Mouse (Mus musculus) midbrain, embryonic 12.5 days (tissue): ENCODE measurements around the gene Sirpa. TPM values are rescaled to one million over a fixed set of nuclear protein-coding genes. Genes with fewer than 3 reads are reported as not detected.

Experiments used
- ATAC-seq: fragments of 200-750 bp; cut with Nextera tagmentation; 2 replicates; pipeline ENCODE4 v1.8.0; 2017; ENCODE audit warnings: low read depth, moderate TSS enrichment, moderate library complexity; ENCODE audit not compliant: low FRiP score
- H3K27ac ChIP-seq: fragments of 300-500 bp; sonication (generic); replicated peaks from 2 replicates; pipeline ENCODE4 v1.5.1; 2016; ENCODE audit warnings: mild to moderate bottlenecking
- H3K27me3 ChIP-seq: fragments of 300-500 bp; sonication (generic); 2 replicates; pipeline ENCODE4 v1.6.1; 2016; ENCODE audit warnings: mild to moderate bottlenecking
- H3K36me3 ChIP-seq: fragments of 300-500 bp; sonication (generic); 2 replicates; pipeline ENCODE4 v1.6.1; 2016
- H3K4me1 ChIP-seq: fragments of 300-500 bp; sonication (generic); 2 replicates; pipeline ENCODE4 v1.6.1; 2016
- H3K4me2 ChIP-seq: fragments of 300-500 bp; sonication (generic); replicated peaks from 2 replicates; pipeline ENCODE4 v1.6.1; 2016; ENCODE audit warnings: mild to moderate bottlenecking, moderate library complexity
- H3K4me3 ChIP-seq: fragments of 300-500 bp; sonication (generic); 2 replicates; pipeline ENCODE4 v1.5.1; 2016; ENCODE audit warnings: mild to moderate bottlenecking
- H3K9ac ChIP-seq: fragments of 300-500 bp; sonication (generic); replicated peaks from 2 replicates; pipeline ENCODE4 v1.6.1; 2016; ENCODE audit warnings: mild to moderate bottlenecking, moderate library complexity
- H3K9me3 ChIP-seq: fragments of 300-500 bp; sonication (generic); 2 replicates; pipeline ENCODE4 v1.6.1; 2016; ENCODE audit warnings: mild to moderate bottlenecking
- WGBS: fragments of 180-500 bp; shearing (Covaris S2); methylation state at CpG from one replicate; pipeline ENCODE4 v1.1.7; 2016; 5-methylcytosine and 5-hydroxymethylcytosine counted together
- polyA plus RNA-seq: library from polyadenylated mRNA; unstranded; fragments of >200 nt; fragmentation: Nextera tagmentation; extraction: Ambion mirVana; gene quantifications from 2 replicates; pipeline ENCODE4 v1.2.1, GENCODE M21; 2016

Sirpa gene
- polyA plus RNA-seq, 1 experiment from 2014 or later, result 21.6 TPM

- no peaks in the 10 kb centered on the region for H3K9me3 ChIP-seq
- no peak overlapping the region for H3K4me2 ChIP-seq
- peaks cover 21% of the 10 kb centered on the region for H3K27me3 ChIP-seq
- no peak overlapping the region for H3K27ac ChIP-seq
- ATAC-seq, result no peak
- no peak overlapping the region for H3K4me3 ChIP-seq
- H3K9ac ChIP-seq, result no peak overlapping the region
- 74% methylated on average over 9 of the region's 9 CpGs for WGBS
- no peaks in the 10 kb centered on the region for H3K36me3 ChIP-seq
- peaks cover 23% of the 10 kb centered on the region for H3K4me1 ChIP-seq
Observed at GRCm38 (mm10) chr2:129598094-129598493, 5.5 kb downstream of the Sirpa start.

DNA sequence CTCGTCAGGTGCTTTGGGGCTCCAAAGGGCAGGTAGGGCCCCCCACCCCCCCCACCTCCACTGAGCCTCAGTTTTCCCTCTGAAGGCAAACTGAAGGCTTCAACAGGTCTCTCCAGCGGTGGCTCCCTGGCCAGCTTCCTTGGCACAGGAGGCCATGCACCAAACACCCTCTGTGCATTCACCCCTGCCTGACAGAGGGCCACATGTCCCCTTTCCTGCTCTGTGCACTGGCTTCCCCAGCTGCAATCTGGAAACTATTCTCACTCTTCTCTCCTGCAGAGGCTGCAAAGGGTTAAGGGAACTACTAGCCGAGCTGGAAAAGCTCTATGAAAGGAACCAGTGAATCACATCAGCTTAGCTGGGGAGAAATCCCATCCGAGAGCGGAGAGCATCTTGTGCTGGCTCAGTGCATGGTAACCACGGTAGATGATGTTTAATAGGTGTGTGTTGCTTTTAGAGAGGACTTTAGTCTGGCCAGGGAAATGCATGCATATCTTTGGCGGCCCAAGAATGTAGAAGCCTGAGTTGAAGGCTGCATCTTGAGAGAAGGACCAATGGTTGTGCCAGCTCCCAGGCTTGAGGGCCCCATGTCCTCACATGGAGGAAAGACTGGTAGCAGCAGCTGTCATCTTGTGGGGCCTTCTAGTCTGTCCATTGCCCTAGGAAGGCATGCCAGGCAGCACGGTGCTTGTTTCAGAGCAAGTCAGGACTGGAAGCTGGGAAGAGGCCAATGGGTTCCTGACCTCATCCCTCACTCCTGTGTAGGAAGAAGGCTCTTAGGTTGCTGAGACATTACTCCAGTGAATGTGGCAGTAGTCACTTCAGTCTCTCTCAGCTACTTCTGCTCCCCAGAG lies 6.8 kb downstream of the Sirpa start:
- Histone ChIP-seq H3K4me3 (no peak overlapping the region), H3K36me3 (no peaks in the 10 kb centered on the region), H3K9ac (no peak overlapping the region), H3K9me3 (no peaks in the 10 kb centered on the region), H3K27ac (no peak overlapping the region), H3K4me2 (no peak overlapping the region), H3K27me3 (peaks cover 14% of the 10 kb centered on the region), H3K4me1 (peaks cover 20% of the 10 kb centered on the region)
- 32% methylated on average over 8 of the region's 8 CpGs for WGBS
- no peak for ATAC-seq

DNA sequence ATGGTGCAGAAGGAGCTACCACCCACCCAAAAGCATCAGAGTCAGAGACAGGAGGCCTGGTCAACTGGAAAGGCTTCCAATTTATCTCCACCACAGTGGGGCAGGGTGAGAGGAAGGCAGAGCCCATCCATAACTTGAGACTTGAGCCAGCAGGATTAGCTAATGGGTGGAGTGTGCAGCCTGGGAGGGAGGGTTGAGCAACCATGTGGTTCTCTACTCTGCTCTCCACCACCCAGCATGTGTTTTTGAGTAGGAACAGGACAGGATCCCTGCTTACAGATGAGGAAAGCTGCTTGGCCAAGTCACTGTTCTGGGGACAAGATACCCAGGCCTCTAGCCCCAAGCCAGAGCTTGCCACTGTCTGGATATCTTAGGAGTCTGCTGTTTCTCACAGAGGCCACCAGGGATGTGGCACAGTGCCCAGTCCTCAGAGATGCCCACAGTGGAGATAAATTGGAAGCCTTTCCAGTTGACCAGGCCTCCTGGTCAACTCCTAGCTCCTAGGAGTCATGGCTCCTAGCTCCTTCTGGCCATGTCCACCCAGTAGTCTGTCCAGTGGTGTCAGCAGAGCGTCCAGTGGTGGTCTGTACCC lies 8.5 kb downstream of the Sirpa start:
- WGBS, result 80% methylated on average over 1 of the region's 1 CpGs
- no peak for ATAC-seq
- Histone ChIP-seq H3K27me3 (no peaks in the 10 kb centered on the region), H3K4me2 (no peak overlapping the region), H3K9me3 (no peaks in the 10 kb centered on the region), H3K4me3 (no peak overlapping the region), H3K4me1 (peaks cover 14% of the 10 kb centered on the region), H3K27ac (no peak overlapping the region), H3K36me3 (no peaks in the 10 kb centered on the region), H3K9ac (no peak overlapping the region)

- no peaks in the 10 kb centered on the region for H3K36me3 ChIP-seq
- ATAC-seq, result no peak
- 81% methylated on average over 10 of the region's 10 CpGs for WGBS
- H3K4me2 ChIP-seq, result no peak overlapping the region
- H3K4me3 ChIP-seq, result no peak overlapping the region
- H3K4me1 ChIP-seq, result peaks cover 24% of the 10 kb centered on the region
- no peaks in the 10 kb centered on the region for H3K27me3 ChIP-seq
- no peaks in the 10 kb centered on the region for H3K9me3 ChIP-seq
- H3K27ac ChIP-seq, result no peak overlapping the region
- no peak overlapping the region for H3K9ac ChIP-seq
Observed at GRCm38 (mm10) chr2:129601894-129602663, 9.4 kb downstream of the Sirpa start.

GRCm38 (mm10) chr2:129602856-129603255 lies 10.2 kb downstream of the Sirpa start:
- H3K4me3 ChIP-seq, result no peak overlapping the region
- no peaks in the 10 kb centered on the region for H3K36me3 ChIP-seq
- no peak overlapping the region for H3K9ac ChIP-seq
- no peak overlapping the region for H3K27ac ChIP-seq
- H3K4me1 ChIP-seq, result peaks cover 24% of the 10 kb centered on the region
- no peaks in the 10 kb centered on the region for H3K27me3 ChIP-seq
- ATAC-seq, result no peak
- no peaks in the 10 kb centered on the region for H3K9me3 ChIP-seq
- WGBS, result 92% methylated on average over 7 of the region's 7 CpGs
- no peak overlapping the region for H3K4me2 ChIP-seq

DNA sequence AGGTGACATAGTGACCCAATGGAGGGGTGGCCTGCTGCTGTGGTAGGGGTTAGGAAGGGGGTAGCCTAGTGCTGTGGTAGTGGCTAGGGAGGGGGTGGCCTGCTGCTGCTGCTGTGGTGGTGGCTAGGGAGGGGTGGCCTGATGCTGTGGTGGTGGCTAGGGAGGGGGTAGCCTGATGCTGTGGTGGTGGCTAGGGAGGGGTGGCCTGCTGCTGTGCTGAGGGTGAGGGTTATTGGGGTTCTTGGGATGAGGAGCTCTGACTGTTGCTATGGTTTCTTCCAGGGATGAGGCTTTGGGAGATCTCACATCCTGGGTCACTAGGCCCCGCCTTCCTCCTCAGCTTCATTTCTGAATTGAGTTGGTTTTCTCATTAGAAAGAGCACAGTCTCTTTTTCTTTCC lies 10.9 kb downstream of the Sirpa start:
- H3K9me3 ChIP-seq, result no peaks in the 10 kb centered on the region
- no peak overlapping the region for H3K27ac ChIP-seq
- no peak overlapping the region for H3K4me3 ChIP-seq
- peaks cover 24% of the 10 kb centered on the region for H3K4me1 ChIP-seq
- no peaks in the 10 kb centered on the region for H3K27me3 ChIP-seq
- H3K36me3 ChIP-seq, result no peaks in the 10 kb centered on the region
- H3K4me2 ChIP-seq, result no peak overlapping the region
- WGBS, result 81% methylated on average over 1 of the region's 1 CpGs
- no peak overlapping the region for H3K9ac ChIP-seq
- peak; percentile 92 for ATAC-seq

- 21% methylated on average over 6 of the region's 6 CpGs for WGBS
- H3K27ac ChIP-seq, result no peak overlapping the region
- H3K4me1 ChIP-seq, result peaks cover 24% of the 10 kb centered on the region
- no peak overlapping the region for H3K4me2 ChIP-seq
- no peaks in the 10 kb centered on the region for H3K36me3 ChIP-seq
- H3K4me3 ChIP-seq, result no peak overlapping the region
- H3K9me3 ChIP-seq, result no peaks in the 10 kb centered on the region
- H3K27me3 ChIP-seq, result no peaks in the 10 kb centered on the region
- no peak for ATAC-seq
- no peak overlapping the region for H3K9ac ChIP-seq
Observed at GRCm38 (mm10) chr2:129604032-129604431, 11.4 kb downstream of the Sirpa start.

GRCm38 (mm10) chr2:129605816-129606215 lies 13.2 kb downstream of the Sirpa start:
- H3K4me3 ChIP-seq, result no peak overlapping the region
- no peak overlapping the region for H3K9ac ChIP-seq
- no peak overlapping the region for H3K4me2 ChIP-seq
- H3K27me3 ChIP-seq, result no peaks in the 10 kb centered on the region
- 0 out of 2 replicates have a peak, but pooled peaks cover 6% of the 10 kb centered on the region for H3K36me3 ChIP-seq
- H3K9me3 ChIP-seq, result no peaks in the 10 kb centered on the region
- no peak overlapping the region for H3K27ac ChIP-seq
- ATAC-seq, result no peak
- peaks cover 19% of the 10 kb centered on the region for H3K4me1 ChIP-seq
- whole genome bisulfite sequencing, result 72% methylated on average over 3 of the region's 3 CpGs

DNA sequence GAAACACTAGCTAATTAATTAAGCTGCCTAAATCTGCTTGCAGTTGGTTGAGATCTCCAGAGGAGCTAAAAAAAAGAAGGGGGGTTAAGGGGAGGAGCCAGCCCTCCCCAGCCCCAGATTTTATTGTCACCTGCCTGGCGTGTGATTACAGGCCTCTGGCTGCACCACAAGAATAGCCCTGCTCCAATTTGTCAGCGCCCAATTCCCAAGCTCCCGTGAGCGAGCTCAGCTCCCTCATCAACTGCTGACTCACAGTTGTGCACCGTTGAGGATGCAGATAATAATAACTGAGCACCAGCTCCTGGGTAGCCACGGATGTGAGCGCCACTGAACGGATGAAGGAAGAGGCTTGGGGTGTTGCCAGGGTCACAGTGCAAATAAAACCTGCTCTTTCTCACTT lies 13.6 kb downstream of the Sirpa start:
- Histone ChIP-seq H3K27me3 (no peaks in the 10 kb centered on the region), H3K9ac (no peak overlapping the region), H3K4me2 (no peak overlapping the region), H3K4me3 (no peak overlapping the region), H3K36me3 (0 out of 2 replicates have a peak, but pooled peaks cover 6% of the 10 kb centered on the region), H3K9me3 (no peaks in the 10 kb centered on the region), H3K27ac (no peak overlapping the region), H3K4me1 (peaks cover 19% of the 10 kb centered on the region)
- 31% methylated on average over 8 of the region's 8 CpGs for WGBS
- ATAC-seq, result no peak

DNA sequence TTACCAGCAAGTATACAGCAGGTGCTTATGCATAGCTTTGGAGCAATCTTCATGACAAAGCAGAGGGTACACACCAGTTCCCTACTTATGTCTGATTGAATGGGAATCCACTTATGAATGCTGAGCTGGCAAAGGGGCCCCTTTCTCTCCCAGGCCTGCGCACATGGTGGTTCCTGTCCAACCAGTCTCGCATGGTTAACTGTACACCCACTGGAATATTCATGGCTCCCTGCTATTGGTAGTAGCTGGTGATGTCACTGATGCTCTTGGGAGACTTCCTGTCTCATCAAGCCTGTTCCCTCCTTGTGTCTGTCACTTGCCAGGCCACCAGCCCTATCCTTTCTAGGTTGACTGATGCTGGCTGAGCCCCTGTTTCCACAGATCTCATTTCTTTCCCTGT lies 14.3 kb downstream of the Sirpa start:
- 0 out of 2 replicates have a peak, but pooled peaks cover 6% of the 10 kb centered on the region for H3K36me3 ChIP-seq
- H3K9ac ChIP-seq, result no peak overlapping the region
- no peak for ATAC-seq
- no peaks in the 10 kb centered on the region for H3K27me3 ChIP-seq
- H3K9me3 ChIP-seq, result no peaks in the 10 kb centered on the region
- H3K4me1 ChIP-seq, result peaks cover 19% of the 10 kb centered on the region
- H3K27ac ChIP-seq, result no peak overlapping the region
- 83% methylated on average over 2 of the region's 2 CpGs for WGBS
- H3K4me3 ChIP-seq, result no peak overlapping the region
- H3K4me2 ChIP-seq, result no peak overlapping the region

- H3K27me3 ChIP-seq, result no peaks in the 10 kb centered on the region
- no peak overlapping the region for H3K4me3 ChIP-seq
- no peaks in the 10 kb centered on the region for H3K9me3 ChIP-seq
- no peak for ATAC-seq
- H3K9ac ChIP-seq, result no peak overlapping the region
- H3K27ac ChIP-seq, result no peak overlapping the region
- H3K4me1 ChIP-seq, result no peaks in the 10 kb centered on the region
- 91% methylated on average over 6 of the region's 6 CpGs for WGBS
- 0 out of 2 replicates have a peak, but pooled peaks cover 6% of the 10 kb centered on the region for H3K36me3 ChIP-seq
- no peak overlapping the region for H3K4me2 ChIP-seq
Observed at GRCm38 (mm10) chr2:129613971-129614370, 21.3 kb downstream of the Sirpa start.
